Mouse (Mus musculus) heart, adult 2 months (tissue): ENCODE measurements around the gene Trp73. TPM values are rescaled to one million over a fixed set of nuclear protein-coding genes. Genes with fewer than 3 reads are reported as not detected.

Source experiments
- DNase-seq, 2 experiments: peaks; one replicate each; pipeline ENCODE4 v3.0.0; 2021
- H3K27ac ChIP-seq: fragments of 200-600 bp; 2 replicates; pipeline ENCODE4 v1.8.1; 2022
- H3K27me3 ChIP-seq: fragments of 200-500 bp; 2 replicates; pipeline ENCODE4 v1.6.1; 2012; ENCODE audit warnings: mild to moderate bottlenecking, low read length, inconsistent platforms, mixed read lengths; ENCODE audit not compliant: control insufficient read depth, insufficient read depth
- H3K36me3 ChIP-seq: fragments of 200-500 bp; 2 replicates; pipeline ENCODE4 v1.6.1; 2012; ENCODE audit warnings: low read length, inconsistent platforms; ENCODE audit not compliant: control insufficient read depth, insufficient read depth
- H3K4me1 ChIP-seq: fragments of 200-500 bp; 2 replicates; pipeline ENCODE4 v1.6.1; 2011; ENCODE audit warnings: low read length; ENCODE audit not compliant: control insufficient read depth, insufficient read depth
- H3K4me3 ChIP-seq: fragments of 200-600 bp; 2 replicates; pipeline ENCODE4 v1.8.1; 2022
- H3K79me2 ChIP-seq: fragments of 200-500 bp; replicated peaks from 2 replicates; pipeline ENCODE4 v1.6.1; 2012; ENCODE audit warnings: mild to moderate bottlenecking, inconsistent platforms, low read length, moderate library complexity, mixed read lengths; ENCODE audit not compliant: control insufficient read depth, insufficient read depth
- H3K9ac ChIP-seq: fragments of 200-500 bp; 2 replicates; pipeline ENCODE4 v1.6.1; 2012; ENCODE audit warnings: low read depth, mild to moderate bottlenecking, control low read depth, inconsistent platforms, low read length, mixed read lengths
- CTCF ChIP-seq: fragments of 200-600 bp; IDR thresholded peaks from 2 replicates; pipeline ENCODE4 v1.8.1; 2022; ENCODE audit warnings: antibody characterized with exemption, mild to moderate bottlenecking, moderate library complexity
- EP300 ChIP-seq: fragments of 200-500 bp; IDR thresholded peaks from 2 replicates; pipeline ENCODE4 v1.6.1; 2011; ENCODE audit warnings: low read depth, low read length, control low read depth; ENCODE audit not compliant: insufficient read depth
- POLR2A ChIP-seq: fragments of 200-500 bp; IDR thresholded peaks from 2 replicates; pipeline ENCODE4 v1.6.1; 2011; ENCODE audit warnings: mild to moderate bottlenecking, low read depth, low read length, control low read depth; ENCODE audit not compliant: insufficient read depth
- WGBS: fragments of 180-500 bp; shearing (Covaris S2); methylation state at CpG from one replicate; pipeline ENCODE4 v1.1.7; 2018; 5-methylcytosine and 5-hydroxymethylcytosine counted together
- intact Hi-C: fragments of 180-260 bp; cut with DNase I; formaldehyde crosslinking; loops from one replicate; pipeline ENCODE4 v1.15.1; 2025
- polyA plus RNA-seq: library from polyadenylated mRNA; depleted of rRNA; stranded (reverse); fragments of >200 nt; gene quantifications from 2 replicates; pipeline ENCODE4 v1.2.3, GENCODE M21; 2012
- total RNA-seq, 2 experiments: library from RNA; stranded (reverse); gene quantifications; 2 replicates each; pipeline ENCODE4 v1.2.3; 2021

Trp73 gene
- total and polyA plus RNA-seq, 3 experiments, result 0.39 TPM; not detected in 2

- 64% methylated on average over 13 of the region's 13 CpGs for WGBS
- Histone ChIP-seq H3K27ac (no peak overlapping the region), H3K4me3 (no peak overlapping the region), H3K36me3 (no peaks in the 10 kb centered on the region), H3K79me2 (no peaks in the 10 kb centered on the region), H3K4me1 (no peaks in the 10 kb centered on the region), H3K9ac (no peak overlapping the region), H3K27me3 (no peaks in the 10 kb centered on the region; the same call in 1 of the 2 replicates)
- DNase-seq, result no peak
- TF ChIP-seq CTCF (no peak), POLR2A (no peak), EP300 (no peak)
- intact Hi-C loops, result no loop called here
Measured at GRCm38 (mm10) chr4:154106497-154107061, 33.4 kb downstream of the Trp73 start.

- no peak overlapping the region for H3K27ac ChIP-seq
- TF ChIP-seq EP300, result no peak
- TF ChIP-seq CTCF, result peak; percentile 81
- H3K79me2 ChIP-seq, result no peaks in the 10 kb centered on the region
- peak; percentile 32 to 59 for DNase-seq
- WGBS, result 31% methylated on average over 20 of the region's 20 CpGs
- intact Hi-C loops, result no loop called here
- no peak overlapping the region for H3K4me3 ChIP-seq
- H3K4me1 ChIP-seq, result no peaks in the 10 kb centered on the region
- no peaks in the 10 kb centered on the region; the same call in 1 of the 2 replicates for H3K27me3 ChIP-seq
- no peak overlapping the region for H3K9ac ChIP-seq
- no peaks in the 10 kb centered on the region for H3K36me3 ChIP-seq
Measured at GRCm38 (mm10) chr4:154105381-154106001, 34.5 kb downstream of the Trp73 start.

GRCm38 (mm10) chr4:154103912-154104311, 36.1 kb downstream of the Trp73 start:
- no peak for TF ChIP-seq EP300
- TF ChIP-seq POLR2A, result no peak
- no peak for TF ChIP-seq CTCF
- no peak for DNase-seq
- Histone ChIP-seq H3K4me3 (no peak overlapping the region), H3K79me2 (no peaks in the 10 kb centered on the region), H3K27me3 (no peaks in the 10 kb centered on the region; the same call in 1 of the 2 replicates), H3K36me3 (no peaks in the 10 kb centered on the region), H3K9ac (no peak overlapping the region), H3K4me1 (no peaks in the 10 kb centered on the region), H3K27ac (no peak overlapping the region)
- WGBS, result 80% methylated on average over 10 of the region's 10 CpGs
- intact Hi-C loops, result no loop called here

- intact Hi-C loops, result no loop called here
- Histone ChIP-seq H3K36me3 (no peaks in the 10 kb centered on the region), H3K27me3 (no peaks in the 10 kb centered on the region; the same call in 1 of the 2 replicates), H3K27ac (no peak overlapping the region), H3K79me2 (no peaks in the 10 kb centered on the region), H3K4me3 (no peak overlapping the region), H3K9ac (no peak overlapping the region), H3K4me1 (no peaks in the 10 kb centered on the region)
- WGBS, result 56% methylated on average over 8 of the region's 8 CpGs
- DNase-seq, result no peak
- TF ChIP-seq POLR2A, result no peak
- TF ChIP-seq EP300, result no peak
- no peak for TF ChIP-seq CTCF
Measured at GRCm38 (mm10) chr4:154103386-154103785, 36.6 kb downstream of the Trp73 start.

GRCm38 (mm10) chr4:154099361-154099760, 40.6 kb downstream of the Trp73 start:
- Histone ChIP-seq H3K36me3 (no peaks in the 10 kb centered on the region), H3K4me1 (no peaks in the 10 kb centered on the region), H3K27me3 (no peaks in the 10 kb centered on the region; the same call in 1 of the 2 replicates), H3K9ac (no peak overlapping the region), H3K79me2 (no peaks in the 10 kb centered on the region), H3K27ac (no peak overlapping the region), H3K4me3 (no peak overlapping the region)
- WGBS, result 32% methylated on average over 7 of the region's 7 CpGs
- intact Hi-C loops, result no loop called here
- TF ChIP-seq POLR2A (no peak), EP300 (no peak), CTCF (no peak)
- no peak for DNase-seq

GRCm38 (mm10) chr4:154096111-154096510, 43.9 kb downstream of the Trp73 start:
- no peak overlapping the region for H3K9ac ChIP-seq
- H3K27ac ChIP-seq, result no peak overlapping the region
- no peak for DNase-seq
- intact Hi-C loops, result no loop called here
- no peak overlapping the region for H3K4me3 ChIP-seq
- H3K4me1 ChIP-seq, result no peaks in the 10 kb centered on the region
- 20% methylated on average over 6 of the region's 6 CpGs for WGBS
- H3K79me2 ChIP-seq, result no peaks in the 10 kb centered on the region
- H3K36me3 ChIP-seq, result no peaks in the 10 kb centered on the region
- TF ChIP-seq POLR2A (no peak), EP300 (no peak), CTCF (no peak)
- H3K27me3 ChIP-seq, result no peaks in the 10 kb centered on the region; the same call in 1 of the 2 replicates
